Mouse (Mus musculus): Measurements from ENCODE around the gene Tmem243.

DNA sequence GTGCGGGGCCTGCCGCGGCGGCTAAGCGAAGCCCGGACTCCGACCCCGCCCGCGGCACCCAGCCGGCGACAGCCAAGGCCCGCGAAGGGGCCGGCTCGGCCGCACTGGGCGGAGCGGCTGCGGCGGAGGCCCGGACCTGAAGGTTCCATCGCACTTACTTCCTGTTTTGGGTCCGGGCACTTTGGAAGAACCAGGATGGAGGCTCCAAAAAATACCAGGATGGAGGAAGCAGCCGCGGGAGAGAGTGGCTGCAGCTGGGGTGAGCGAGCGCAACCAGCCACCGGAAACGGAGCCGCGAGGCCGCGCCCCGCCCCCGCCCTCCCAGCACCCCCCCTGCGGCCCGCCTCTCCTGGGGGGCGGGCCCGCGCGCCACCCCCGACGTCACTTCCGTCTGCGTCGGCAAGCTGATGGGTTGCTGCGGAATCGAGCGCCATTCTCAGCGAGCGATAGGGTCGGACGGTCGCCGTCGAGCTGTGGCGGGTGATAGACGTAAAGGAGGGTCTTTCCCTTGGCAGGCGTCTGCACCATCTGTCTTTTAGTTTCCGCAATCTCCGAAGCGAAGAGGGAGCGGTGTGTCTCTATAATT is 61.1 kb downstream of the Tmem243 start, which contains the start of gene Dmtf1:
- TF ChIP-seq CTCF (IDR thresholded peaks at IDR 0.05; ENCODE audit: control insufficient read depth, insufficient read depth, low read length): no peak
- TF ChIP-seq POLR2A (IDR thresholded peaks at IDR 0.05; ENCODE audit: borderline replicate concordance, control insufficient read depth, low read depth, low read length): peak; percentile 98

Data from bone marrow, adult 2 months (tissue).